Mouse (Mus musculus): Measurements from ENCODE around the gene Flywch1. TPM values are rescaled to one million over a fixed set of nuclear protein-coding genes. Genes with fewer than 3 reads are reported as not detected.
A peak's percentile ranks its signal among the peaks of the same experiment; 100 is the strongest.

Flywch1 gene
- polyA plus RNA-seq, 1 experiment, result 2.3 TPM

DNA sequence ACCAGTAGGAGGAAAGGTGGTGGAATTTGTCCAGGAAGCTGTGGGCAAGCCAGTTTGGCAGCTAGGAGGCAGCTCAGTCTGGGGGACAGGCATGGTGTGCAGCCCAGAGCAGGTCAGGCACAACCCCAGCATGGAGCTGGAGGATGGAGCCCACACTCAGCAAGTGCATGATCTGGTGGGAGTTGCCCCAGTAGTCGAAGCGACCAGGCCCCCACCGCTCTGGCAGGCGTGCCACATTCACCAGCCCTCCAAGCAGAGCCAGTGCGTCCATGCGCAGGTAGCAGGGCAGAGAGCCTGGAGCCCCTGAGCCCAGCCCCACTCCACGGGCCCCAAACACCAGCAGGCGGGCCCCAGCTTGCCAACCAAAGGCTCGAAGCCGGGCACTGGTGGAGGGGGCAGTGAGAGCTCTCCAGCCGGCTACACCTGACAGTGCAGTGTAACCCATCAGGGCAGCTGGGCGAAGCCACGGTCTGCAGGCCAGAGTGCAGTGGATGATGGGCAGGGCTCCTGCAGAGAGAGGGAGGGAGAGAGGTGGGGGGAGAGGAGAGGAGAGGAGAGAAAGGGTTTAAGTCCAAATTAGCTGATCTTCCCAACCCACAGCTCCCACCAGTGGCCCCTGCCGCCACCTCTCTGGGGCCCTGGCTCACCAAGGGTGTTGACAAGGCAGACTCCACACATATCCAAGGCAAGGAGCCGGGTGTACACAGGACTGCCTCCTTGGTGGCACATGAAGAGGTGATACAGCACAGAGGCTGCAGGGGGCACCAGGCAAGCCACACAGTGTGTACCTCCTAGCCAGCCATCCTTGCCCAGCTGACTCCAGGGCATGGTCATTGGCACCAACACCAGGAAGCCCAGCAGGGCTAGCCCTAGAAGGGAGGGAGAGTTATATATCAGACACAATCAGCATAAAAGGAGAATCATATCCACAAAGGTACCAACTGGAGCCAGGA lies 33.6 kb downstream of the Flywch1 start:
- Histone ChIP-seq H3K4me3 (replicated peaks) (no peak overlapping the region), H3K36me3 (ENCODE audit: control insufficient read depth) (peaks cover 51% of the 10 kb centered on the region), H3K9me3 (ENCODE audit: control insufficient read depth, low read length) (peaks cover 12% of the 10 kb centered on the region; the same call in 1 of the 2 replicates), H3K4me1 (ENCODE audit: control insufficient read depth) (peaks cover 44% of the 10 kb centered on the region), H3K27me3 (ENCODE audit: control insufficient read depth) (peaks cover 56% of the 10 kb centered on the region)
- TF ChIP-seq GATA1 (IDR thresholded peaks at IDR 0.05; ENCODE audit: low read length) (no peak), TAL1 (IDR thresholded peaks at IDR 0.05; ENCODE audit: low read length) (no peak)

DNA sequence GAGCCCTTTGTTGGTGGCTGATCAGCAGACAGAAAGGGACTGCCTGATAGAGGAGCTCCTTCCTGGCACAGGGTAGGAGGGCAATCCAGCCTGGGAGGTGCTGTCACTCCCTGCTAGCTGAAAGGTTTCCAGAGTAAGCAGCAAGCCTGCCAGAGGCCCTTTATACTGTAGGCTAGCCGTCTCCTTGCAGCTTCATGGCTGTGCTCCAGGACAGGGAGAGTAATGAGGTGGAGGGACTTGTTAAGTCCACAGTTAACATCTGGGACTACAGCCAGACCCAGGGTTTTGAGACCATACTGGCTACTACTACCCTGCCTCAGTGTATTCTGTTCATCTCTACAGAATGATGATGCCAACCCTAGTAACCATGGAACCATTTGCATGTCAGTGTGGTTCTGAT lies 37.1 kb downstream of the Flywch1 start:
- TF ChIP-seq GATA1 (IDR thresholded peaks at IDR 0.05; ENCODE audit: low read length) (no peak), TAL1 (IDR thresholded peaks at IDR 0.05; ENCODE audit: low read length) (no peak)
- peaks cover 16% of the 10 kb centered on the region for H3K4me1 ChIP-seq (ENCODE audit: control insufficient read depth)
- H3K4me3 ChIP-seq (replicated peaks), result no peak overlapping the region
- H3K27me3 ChIP-seq (ENCODE audit: control insufficient read depth), result peaks cover 22% of the 10 kb centered on the region
- H3K9me3 ChIP-seq (ENCODE audit: control insufficient read depth, low read length), result no peaks in the 10 kb centered on the region; the same call in 1 of the 2 replicates
- peaks cover 61% of the 10 kb centered on the region for H3K36me3 ChIP-seq (ENCODE audit: control insufficient read depth)

- TF ChIP-seq GATA1 (IDR thresholded peaks at IDR 0.05; ENCODE audit: low read length) (no peak), TAL1 (IDR thresholded peaks at IDR 0.05; ENCODE audit: low read length) (no peak)
- peaks cover 26% of the 10 kb centered on the region for H3K4me1 ChIP-seq (ENCODE audit: control insufficient read depth)
- no peak overlapping the region for H3K4me3 ChIP-seq (replicated peaks)
- H3K36me3 ChIP-seq (ENCODE audit: control insufficient read depth), result peaks cover 37% of the 10 kb centered on the region
- H3K27me3 ChIP-seq (ENCODE audit: control insufficient read depth), result no peaks in the 10 kb centered on the region
- no peaks in the 10 kb centered on the region for H3K9me3 ChIP-seq (ENCODE audit: control insufficient read depth, low read length)
Measured at GRCm38 (mm10) chr17:23730441-23730840, 41.0 kb downstream of the Flywch1 start.

DNA sequence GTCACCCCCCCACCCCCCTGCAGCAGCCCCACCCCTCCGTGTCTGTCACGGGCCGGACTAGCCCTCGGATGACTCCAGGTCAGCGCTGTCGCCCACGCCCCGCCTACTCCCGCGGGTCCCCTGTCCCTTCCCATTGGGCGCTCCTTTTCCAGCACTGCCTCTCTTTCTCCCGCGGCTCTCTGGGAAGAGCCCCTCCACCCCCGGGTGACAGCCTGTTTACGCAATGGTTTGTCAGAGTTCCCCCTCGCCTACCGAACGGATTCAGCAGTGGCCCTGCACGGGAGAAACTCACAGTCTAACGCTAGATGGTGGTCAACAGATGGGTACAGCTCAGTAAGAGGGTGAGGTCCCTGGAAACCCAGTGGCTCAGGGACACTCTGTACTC lies 44.7 kb downstream of the Flywch1 start:
- peak overlapping the region; percentile 90 for H3K4me3 ChIP-seq (replicated peaks)
- TF ChIP-seq GATA1 (IDR thresholded peaks at IDR 0.05; ENCODE audit: low read length), result no peak
- TF ChIP-seq TAL1 (IDR thresholded peaks at IDR 0.05; ENCODE audit: low read length), result no peak
- no peaks in the 10 kb centered on the region; the same call in 1 of the 2 replicates for H3K27me3 ChIP-seq (ENCODE audit: control insufficient read depth)
- peaks cover 30% of the 10 kb centered on the region for H3K4me1 ChIP-seq (ENCODE audit: control insufficient read depth)
- peaks cover 2% of the 10 kb centered on the region for H3K36me3 ChIP-seq (ENCODE audit: control insufficient read depth)
- no peaks in the 10 kb centered on the region for H3K9me3 ChIP-seq (ENCODE audit: control insufficient read depth, low read length)

GRCm38 (mm10) chr17:23725999-23726757 lies 45.2 kb downstream of the Flywch1 start, which contains the start of gene Pkmyt1:
Pkmyt1 (plus strand) TSS chr17:23726336.
- Histone ChIP-seq H3K36me3 (ENCODE audit: control insufficient read depth) (peaks cover 2% of the 10 kb centered on the region), H3K4me3 (replicated peaks) (peak within 1 kb of the TSS; percentile 90), H3K9me3 (ENCODE audit: control insufficient read depth, low read length) (no peaks in the 10 kb centered on the region), H3K27me3 (ENCODE audit: control insufficient read depth) (no peaks in the 10 kb centered on the region; the same call in 1 of the 2 replicates), H3K4me1 (ENCODE audit: control insufficient read depth) (peaks cover 30% of the 10 kb centered on the region)
- TF ChIP-seq GATA1 (IDR thresholded peaks at IDR 0.05; ENCODE audit: low read length), result no peak
- TF ChIP-seq TAL1 (IDR thresholded peaks at IDR 0.05; ENCODE audit: low read length), result no peak

- peaks cover 2% of the 10 kb centered on the region for H3K36me3 ChIP-seq (ENCODE audit: control insufficient read depth)
- TF ChIP-seq TAL1 (IDR thresholded peaks at IDR 0.05; ENCODE audit: low read length), result no peak
- no peak for TF ChIP-seq GATA1 (IDR thresholded peaks at IDR 0.05; ENCODE audit: low read length)
- H3K27me3 ChIP-seq (ENCODE audit: control insufficient read depth), result no peaks in the 10 kb centered on the region; the same call in 1 of the 2 replicates
- peak overlapping the region; percentile 90 for H3K4me3 ChIP-seq (replicated peaks)
- no peaks in the 10 kb centered on the region for H3K9me3 ChIP-seq (ENCODE audit: control insufficient read depth, low read length)
- H3K4me1 ChIP-seq (ENCODE audit: control insufficient read depth), result peaks cover 30% of the 10 kb centered on the region
Measured at GRCm38 (mm10) chr17:23725477-23725876, 45.9 kb downstream of the Flywch1 start.

DNA sequence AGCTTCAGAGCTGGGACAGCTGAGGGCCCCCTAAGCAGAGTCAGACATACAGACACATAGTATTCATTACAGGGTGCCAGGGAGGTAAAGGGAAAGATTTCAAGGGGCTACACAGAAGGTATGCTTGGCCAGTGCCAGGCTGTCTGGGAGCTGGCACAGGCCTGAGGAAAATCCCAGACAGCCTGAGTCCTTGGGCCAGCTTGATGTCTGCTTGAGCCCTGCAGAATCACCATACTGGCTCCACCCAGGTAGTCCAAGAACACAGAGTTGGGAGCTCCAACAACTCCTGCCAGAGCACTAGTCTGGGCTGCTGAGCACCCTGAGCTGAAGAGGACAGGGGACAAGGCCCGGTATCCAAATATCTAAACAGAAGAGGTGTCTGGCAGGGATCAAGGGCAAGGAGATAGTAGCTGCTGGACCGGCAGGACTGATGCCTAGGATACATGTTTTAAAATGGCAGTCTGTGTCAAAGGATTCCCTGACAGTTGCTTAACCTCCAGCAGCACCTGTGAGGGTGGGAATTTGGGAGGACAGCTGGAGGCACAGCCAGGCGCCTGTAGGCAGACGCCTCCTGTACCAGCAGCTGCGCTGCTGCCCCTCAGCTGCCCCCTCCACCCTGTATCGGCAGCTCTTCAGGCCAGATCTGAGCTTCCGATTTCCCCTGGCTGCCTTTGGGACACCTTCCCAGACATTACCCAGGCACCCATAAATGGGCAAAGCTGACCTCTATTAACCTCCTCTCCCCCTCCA lies 48.9 kb downstream of the Flywch1 start, which contains the start of gene 1520401A03Rik:
Gene 1520401A03Rik, minus strand, starts transcription at position 408 of the 750 bp plus-strand sequence.
- Histone ChIP-seq H3K36me3 (ENCODE audit: control insufficient read depth) (no peaks in the 10 kb centered on the region), H3K27me3 (ENCODE audit: control insufficient read depth) (peaks cover 2% of the 10 kb centered on the region; the same call in 1 of the 2 replicates), H3K4me1 (ENCODE audit: control insufficient read depth) (peaks cover 23% of the 10 kb centered on the region), H3K4me3 (replicated peaks) (no peak within 1 kb of the TSS), H3K9me3 (ENCODE audit: control insufficient read depth, low read length) (no peaks in the 10 kb centered on the region)
- TF ChIP-seq TAL1 (IDR thresholded peaks at IDR 0.05; ENCODE audit: low read length) (no peak), GATA1 (IDR thresholded peaks at IDR 0.05; ENCODE audit: low read length) (no peak)

- TF ChIP-seq GATA1 (IDR thresholded peaks at IDR 0.05; ENCODE audit: low read length) (no peak), TAL1 (IDR thresholded peaks at IDR 0.05; ENCODE audit: low read length) (no peak)
- Histone ChIP-seq H3K27me3 (ENCODE audit: control insufficient read depth) (peaks cover 2% of the 10 kb centered on the region; the same call in 1 of the 2 replicates), H3K4me1 (ENCODE audit: control insufficient read depth) (peaks cover 16% of the 10 kb centered on the region), H3K4me3 (replicated peaks) (no peak overlapping the region), H3K9me3 (ENCODE audit: control insufficient read depth, low read length) (no peaks in the 10 kb centered on the region), H3K36me3 (ENCODE audit: control insufficient read depth) (no peaks in the 10 kb centered on the region)
Measured at GRCm38 (mm10) chr17:23721886-23722285, 49.5 kb downstream of the Flywch1 start.
